Mouse (Mus musculus) bone marrow macrophage, adult 2 months (primary cell): ENCODE results near the gene Obscn.

ENCODE experiments used
- CTCF ChIP-seq: IDR thresholded peaks from 2 replicates; pipeline ENCODE4 v1.5.1; 2012; ENCODE audit warnings: low read depth, mild to moderate bottlenecking, low read length, moderate library complexity
- POLR2A ChIP-seq: IDR thresholded peaks from 2 replicates; pipeline ENCODE4 v1.6.1; 2012; ENCODE audit warnings: mild to moderate bottlenecking, low read depth, low read length, borderline replicate concordance

DNA sequence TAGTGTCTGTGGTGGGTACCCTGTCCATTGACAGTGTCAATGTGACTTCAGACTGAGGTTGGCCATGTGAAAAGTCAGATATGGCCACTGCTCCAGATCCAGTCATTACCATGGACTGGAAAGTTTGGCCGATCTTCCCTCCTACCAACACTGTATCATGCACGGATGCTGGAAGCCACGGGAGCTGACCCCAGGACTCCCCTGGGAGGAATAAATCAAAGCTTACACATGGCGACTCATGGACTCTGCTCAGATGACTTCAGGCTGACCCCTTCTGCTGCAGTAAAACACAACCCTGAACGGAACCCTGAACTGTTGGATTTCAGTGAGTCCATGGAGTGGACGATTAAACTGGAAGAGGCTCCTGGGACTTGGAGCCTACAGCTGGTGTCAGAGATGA lies 109.8 kb downstream of the Obscn start:
- no peak for TF ChIP-seq POLR2A
- no peak for TF ChIP-seq CTCF
